Mouse (Mus musculus): Measurements from ENCODE around the gene Enc1. TPM values are rescaled to one million over a fixed set of nuclear protein-coding genes. Genes with fewer than 3 reads are reported as not detected.
A peak's percentile ranks its signal among the peaks of the same experiment; 100 is the strongest.

The Enc1 gene
- polyA plus RNA-seq, 1 experiment from 2014 or later, result 1.7 TPM

GRCm38 (mm10) chr13:97197932-97198562 is 42.9 kb upstream of the Enc1 start, which contains the start of gene Hexb:
Hexb (minus strand) TSS chr13:97198357.
- peak; percentile 97 for ATAC-seq
- H3K36me3 ChIP-seq (replicated peaks; ENCODE audit: insufficient read depth, low read length), result peaks cover 2% of the 10 kb centered on the region; the same call in 1 of the 2 replicates
- peak; percentile 91 for DNase-seq
- WGBS (ENCODE audit: insufficient replicate concordance), result under 1% methylated on average over 45 of the region's 45 CpGs
- TF ChIP-seq EP300 (IDR thresholded peaks at IDR 0.05; ENCODE audit: low read depth) (0 out of 2 replicates have a peak, but pooled peaks have one; percentile 19), CTCF (IDR thresholded peaks at IDR 0.05; ENCODE audit: low read depth) (no peak; the same call in none of the 2 replicates)
- H3K27me3 ChIP-seq (ENCODE audit: insufficient read depth, low read length), result no peaks in the 10 kb centered on the region
- peak within 1 kb of the TSS; percentile 68 for H3K4me3 ChIP-seq (ENCODE audit: low read depth, low read length)
- no peaks in the 10 kb centered on the region for H3K9me3 ChIP-seq (ENCODE audit: low read length)
- H3K9ac ChIP-seq (replicated peaks), result peak within 1 kb of the TSS; percentile 66
- H3K4me1 ChIP-seq (ENCODE audit: insufficient read depth), result peaks cover 8% of the 10 kb centered on the region; the same call in 1 of the 2 replicates
- H3K4me2 ChIP-seq (ENCODE audit: low read depth, low read length), result peak within 1 kb of the TSS; percentile 84
- peak within 1 kb of the TSS; percentile 72 for H3K27ac ChIP-seq (ENCODE audit: low read depth)

GRCm38 (mm10) chr13:97199123-97199522 is 41.8 kb upstream of the Enc1 start:
- no peak overlapping the region for H3K27ac ChIP-seq (ENCODE audit: low read depth)
- no peaks in the 10 kb centered on the region for H3K27me3 ChIP-seq (ENCODE audit: insufficient read depth, low read length)
- TF ChIP-seq EP300 (IDR thresholded peaks at IDR 0.05; ENCODE audit: low read depth) (no peak), CTCF (IDR thresholded peaks at IDR 0.05; ENCODE audit: low read depth) (no peak)
- DNase-seq (no peak), ATAC-seq (no peak)
- H3K36me3 ChIP-seq (replicated peaks; ENCODE audit: insufficient read depth, low read length), result no peaks in the 10 kb centered on the region
- H3K4me2 ChIP-seq (ENCODE audit: low read depth, low read length), result no peak overlapping the region
- H3K4me3 ChIP-seq (ENCODE audit: low read depth, low read length), result no peak overlapping the region
- H3K9ac ChIP-seq (replicated peaks), result no peak overlapping the region
- H3K4me1 ChIP-seq (ENCODE audit: insufficient read depth), result peaks cover 10% of the 10 kb centered on the region; the same call in 1 of the 2 replicates
- H3K9me3 ChIP-seq (ENCODE audit: low read length), result no peaks in the 10 kb centered on the region
- 70% methylated on average over 2 of the region's 2 CpGs for WGBS (ENCODE audit: insufficient replicate concordance)

DNA sequence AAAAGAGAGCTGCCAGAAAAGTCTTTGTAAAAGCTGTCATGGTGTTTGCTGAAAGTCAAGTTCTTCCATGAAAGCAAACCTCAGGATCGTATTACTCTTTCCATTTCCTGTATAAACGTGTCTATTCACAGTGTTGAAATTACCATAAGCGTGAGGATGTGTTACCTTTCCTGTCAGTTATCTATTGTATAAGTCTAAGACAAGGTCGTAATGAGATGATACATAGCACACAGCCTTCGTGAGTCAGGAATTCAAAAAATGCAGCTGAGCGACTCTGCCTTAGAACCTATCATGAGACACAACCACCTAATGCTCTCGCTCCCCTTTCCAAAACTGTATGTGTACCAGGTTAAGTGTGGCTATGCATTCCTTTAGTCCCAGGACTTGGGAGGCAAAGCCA is 39.8 kb upstream of the Enc1 start:
- no peaks in the 10 kb centered on the region for H3K36me3 ChIP-seq (replicated peaks; ENCODE audit: insufficient read depth, low read length)
- WGBS (ENCODE audit: insufficient replicate concordance), result 63% methylated on average over 7 of the region's 7 CpGs

GRCm38 (mm10) chr13:97201896-97202295 is 39.0 kb upstream of the Enc1 start:
- Histone ChIP-seq H3K4me1 (ENCODE audit: insufficient read depth) (peaks cover 16% of the 10 kb centered on the region), H3K27ac (ENCODE audit: low read depth) (no peak overlapping the region), H3K36me3 (replicated peaks; ENCODE audit: insufficient read depth, low read length) (no peaks in the 10 kb centered on the region), H3K4me3 (ENCODE audit: low read depth, low read length) (no peak overlapping the region), H3K9ac (replicated peaks) (no peak overlapping the region), H3K4me2 (ENCODE audit: low read depth, low read length) (no peak overlapping the region), H3K9me3 (ENCODE audit: low read length) (no peaks in the 10 kb centered on the region), H3K27me3 (ENCODE audit: insufficient read depth, low read length) (no peaks in the 10 kb centered on the region)
- TF ChIP-seq CTCF (IDR thresholded peaks at IDR 0.05; ENCODE audit: low read depth) (no peak), EP300 (IDR thresholded peaks at IDR 0.05; ENCODE audit: low read depth) (no peak)
- 74% methylated on average over 4 of the region's 4 CpGs for WGBS (ENCODE audit: insufficient replicate concordance)
- ATAC-seq (no peak), DNase-seq (no peak)

More for the DNA sequence above, 39.8 kb upstream of the Enc1 start:
- TF ChIP-seq EP300 (IDR thresholded peaks at IDR 0.05; ENCODE audit: low read depth) (no peak), CTCF (IDR thresholded peaks at IDR 0.05; ENCODE audit: low read depth) (no peak)
- Histone ChIP-seq H3K9me3 (ENCODE audit: low read length) (no peaks in the 10 kb centered on the region), H3K27ac (ENCODE audit: low read depth) (no peak overlapping the region), H3K4me2 (ENCODE audit: low read depth, low read length) (no peak overlapping the region), H3K4me1 (ENCODE audit: insufficient read depth) (peaks cover 15% of the 10 kb centered on the region), H3K4me3 (ENCODE audit: low read depth, low read length) (no peak overlapping the region), H3K9ac (replicated peaks) (no peak overlapping the region), H3K27me3 (ENCODE audit: insufficient read depth, low read length) (no peaks in the 10 kb centered on the region)
- DNase-seq (no peak), ATAC-seq (no peak)

GRCm38 (mm10) chr13:97205052-97205701 is 35.7 kb upstream of the Enc1 start:
- Histone ChIP-seq H3K36me3 (replicated peaks; ENCODE audit: insufficient read depth, low read length) (no peaks in the 10 kb centered on the region), H3K9me3 (ENCODE audit: low read length) (no peaks in the 10 kb centered on the region), H3K4me3 (ENCODE audit: low read depth, low read length) (peak overlapping the region; percentile 31), H3K4me1 (ENCODE audit: insufficient read depth) (peaks cover 8% of the 10 kb centered on the region), H3K27ac (ENCODE audit: low read depth) (peak overlapping the region; percentile 55), H3K4me2 (ENCODE audit: low read depth, low read length) (peak overlapping the region; percentile 67), H3K27me3 (ENCODE audit: insufficient read depth, low read length) (no peaks in the 10 kb centered on the region), H3K9ac (replicated peaks) (no peak overlapping the region)
- DNase-seq, result peak; percentile 83
- ATAC-seq, result peak; percentile 92
- WGBS (ENCODE audit: insufficient replicate concordance), result 8% methylated on average over 18 of the region's 18 CpGs
- peak; percentile 78 for TF ChIP-seq CTCF (IDR thresholded peaks at IDR 0.05; ENCODE audit: low read depth)
- 0 out of 2 replicates have a peak, but pooled peaks have one; percentile 18 for TF ChIP-seq EP300 (IDR thresholded peaks at IDR 0.05; ENCODE audit: low read depth)

GRCm38 (mm10) chr13:97206046-97206445 is 34.9 kb upstream of the Enc1 start:
- peak overlapping the region; percentile 67; the same call in 1 of the 2 replicates for H3K4me2 ChIP-seq (ENCODE audit: low read depth, low read length)
- WGBS (ENCODE audit: insufficient replicate concordance), result 76% methylated on average over 2 of the region's 2 CpGs

More at GRCm38 (mm10) chr13:97206046-97206445, 34.9 kb upstream of the Enc1 start:
- Histone ChIP-seq H3K4me1 (ENCODE audit: insufficient read depth) (peaks cover 8% of the 10 kb centered on the region), H3K9ac (replicated peaks) (no peak overlapping the region), H3K4me3 (ENCODE audit: low read depth, low read length) (no peak overlapping the region), H3K9me3 (ENCODE audit: low read length) (no peaks in the 10 kb centered on the region), H3K27me3 (ENCODE audit: insufficient read depth, low read length) (no peaks in the 10 kb centered on the region), H3K36me3 (replicated peaks; ENCODE audit: insufficient read depth, low read length) (no peaks in the 10 kb centered on the region), H3K27ac (ENCODE audit: low read depth) (peak overlapping the region; percentile 55; the same call in 1 of the 2 replicates)
- DNase-seq (no peak), ATAC-seq (no peak)
- TF ChIP-seq EP300 (IDR thresholded peaks at IDR 0.05; ENCODE audit: low read depth) (no peak), CTCF (IDR thresholded peaks at IDR 0.05; ENCODE audit: low read depth) (no peak)

Measured in liver, postnatal 0 days (tissue).